Mouse (Mus musculus) kidney, adult 2 months (tissue): Measurements from ENCODE around the gene Smpd2.

Source experiments
- CTCF ChIP-seq: fragments of 200-500 bp; conservative IDR thresholded peaks from 2 replicates; pipeline ENCODE4 v1.5.1; 2011; ENCODE audit warnings: low read depth, mild to moderate bottlenecking, control low read depth, low read length, moderate library complexity, mixed read lengths; ENCODE audit not compliant: insufficient read depth, insufficient read length
- POLR2A ChIP-seq: fragments of 200-500 bp; IDR thresholded peaks from one replicate; pipeline ENCODE4 v1.6.1; 2011; ENCODE audit warnings: low read depth, low read length, control low read depth

DNA sequence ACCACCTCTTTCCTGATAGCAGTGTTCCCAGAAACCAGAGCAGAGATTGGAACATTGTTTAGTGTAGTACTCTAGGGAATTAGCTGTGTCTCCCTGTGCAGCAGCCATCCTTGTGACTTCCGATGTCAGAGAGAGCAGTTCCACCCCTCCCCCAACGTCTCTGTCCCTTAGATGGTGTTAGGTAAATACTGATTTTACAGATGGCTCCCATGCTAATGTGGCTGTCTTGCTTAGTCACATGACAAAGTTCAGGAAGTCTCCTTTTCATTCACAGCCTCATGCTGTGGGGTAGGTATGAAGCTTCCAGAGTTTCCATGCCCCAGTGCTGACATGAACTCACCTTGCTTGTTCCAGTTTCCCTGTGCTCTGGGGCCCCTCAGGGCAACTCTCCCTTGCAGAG, 29.7 kb downstream of the Smpd2 start:
- TF ChIP-seq CTCF (no peak), POLR2A (no peak)
